Mouse (Mus musculus) brain, embryonic 18.5 days (tissue): ENCODE measurements at regions not wholly inside any gene's neighbourhood (a gene's known extent, or its start where the extent isn't known, plus 50 kb on each side); places are given as distances from the start of the nearest gene placed in this dataset.

Source experiments
- DNase-seq: peaks from one replicate; pipeline ENCODE4 v3.0.0-alpha.2; 2012; ENCODE audit warnings: low read depth, low spot score

DNA sequence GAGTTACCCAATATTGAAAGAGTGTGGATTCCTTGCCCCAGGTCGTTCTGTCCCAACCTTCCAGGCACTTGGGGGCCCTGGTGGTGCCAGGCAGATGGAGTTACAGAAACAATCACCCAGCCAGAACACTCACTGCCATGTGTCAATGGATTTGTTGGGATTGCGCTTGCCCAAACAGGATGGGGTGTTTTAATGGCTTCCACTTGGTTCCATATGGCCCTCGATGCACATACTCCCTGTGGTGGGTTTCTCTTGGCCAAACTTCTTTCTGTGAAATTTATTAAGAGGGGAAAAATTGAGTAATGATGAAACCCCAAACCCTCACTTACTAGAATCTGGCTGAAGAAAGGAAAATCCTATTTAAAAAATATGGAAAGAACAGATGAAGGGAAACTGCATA lies 146.8 kb downstream of the Spata18 start:
- no peak for DNase-seq

DNA sequence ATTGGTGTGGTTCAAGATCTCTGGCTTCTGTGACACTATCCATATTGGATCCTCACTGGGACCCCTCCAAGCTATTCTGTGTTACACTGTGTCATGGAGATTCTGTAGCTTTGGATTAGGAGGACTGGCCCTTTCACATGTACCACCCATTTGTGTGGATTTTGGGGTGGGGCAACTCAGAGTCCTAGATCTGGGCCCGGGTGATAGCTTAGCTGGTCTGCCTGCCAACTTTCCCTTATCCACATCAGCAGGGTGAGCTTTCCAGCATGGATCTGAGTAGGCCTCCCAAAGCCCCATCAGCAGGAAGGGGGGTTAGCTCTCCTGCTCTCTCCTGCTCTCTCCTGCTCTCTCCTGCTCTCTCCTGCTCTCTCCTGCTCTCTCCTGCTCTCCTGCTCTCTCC lies 152.3 kb downstream of the Spata18 start:
- DNase-seq: no peak

DNA sequence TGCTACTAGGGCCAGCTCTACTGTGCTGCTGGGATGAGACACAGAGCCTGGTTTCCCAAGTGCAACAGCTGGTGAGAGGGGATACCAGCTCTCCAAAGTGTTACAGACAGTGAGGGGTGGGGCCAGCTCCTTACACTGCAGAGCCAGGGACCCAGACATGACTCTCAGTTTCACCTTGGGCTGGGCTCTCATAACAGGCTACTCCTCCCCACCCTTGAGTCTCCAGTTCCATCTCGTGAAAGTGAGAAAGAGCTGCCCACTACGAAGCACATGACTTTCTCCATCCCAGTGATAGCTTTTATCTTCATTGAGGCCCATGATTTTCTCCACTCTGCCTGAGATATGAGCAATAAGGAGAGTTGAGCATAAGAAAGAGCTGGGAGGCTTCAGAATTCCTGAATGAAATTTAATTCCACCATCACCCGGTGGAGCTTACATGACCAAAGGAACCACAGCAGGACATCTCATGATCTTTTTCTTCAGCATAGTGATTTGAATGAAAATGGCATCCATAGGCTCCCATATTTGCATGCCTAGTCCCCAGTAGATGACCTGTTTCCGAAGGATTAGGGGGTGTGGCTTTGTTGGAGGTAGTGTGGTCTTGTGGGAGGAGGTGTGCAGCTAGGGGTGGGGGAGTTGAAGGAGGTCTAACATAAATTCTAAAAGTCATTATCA lies 153.5 kb downstream of the Spata18 start:
- no peak for DNase-seq

DNA sequence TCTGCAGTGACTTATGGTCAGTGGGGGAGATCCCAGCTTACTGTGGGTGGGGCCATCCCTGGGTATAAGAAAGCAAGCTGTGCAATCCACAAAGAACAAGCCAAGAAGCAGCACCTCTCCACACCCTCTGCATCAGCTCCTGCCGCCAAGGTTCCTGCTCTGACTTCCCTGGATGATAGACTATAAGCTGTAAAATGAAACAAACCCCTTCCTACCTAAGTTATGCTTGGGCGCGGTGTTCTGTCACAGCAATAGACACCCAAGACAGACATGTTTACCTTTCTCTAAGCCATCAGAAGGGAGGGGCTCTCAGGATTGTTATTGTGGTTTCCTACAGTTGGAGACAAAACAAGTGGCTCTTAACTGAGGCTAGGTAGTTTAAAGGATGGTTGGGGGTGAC lies 159.5 kb downstream of the Spata18 start:
- DNase-seq: no peak

DNA sequence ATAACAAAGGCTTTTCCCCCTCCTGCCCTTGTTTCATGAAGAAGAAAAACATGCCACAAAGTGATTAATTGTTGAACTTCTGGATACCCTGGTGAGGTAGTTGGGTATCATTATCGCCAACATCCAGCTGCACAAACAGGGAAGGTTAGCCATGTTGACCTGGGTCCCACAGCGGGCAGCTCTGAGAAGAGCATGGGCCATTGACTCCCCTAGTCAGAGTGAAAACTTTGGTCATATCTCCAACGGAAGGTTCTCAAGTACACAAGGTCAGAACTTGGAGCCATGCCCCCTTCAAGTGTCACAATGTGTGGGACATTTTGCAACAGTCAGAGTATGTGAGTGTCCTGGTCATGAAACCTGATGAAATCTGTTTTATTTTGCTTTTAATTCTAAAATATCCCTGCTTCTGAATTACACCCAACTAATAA lies 159.9 kb downstream of the Spata18 start:
- DNase-seq: no peak

DNA sequence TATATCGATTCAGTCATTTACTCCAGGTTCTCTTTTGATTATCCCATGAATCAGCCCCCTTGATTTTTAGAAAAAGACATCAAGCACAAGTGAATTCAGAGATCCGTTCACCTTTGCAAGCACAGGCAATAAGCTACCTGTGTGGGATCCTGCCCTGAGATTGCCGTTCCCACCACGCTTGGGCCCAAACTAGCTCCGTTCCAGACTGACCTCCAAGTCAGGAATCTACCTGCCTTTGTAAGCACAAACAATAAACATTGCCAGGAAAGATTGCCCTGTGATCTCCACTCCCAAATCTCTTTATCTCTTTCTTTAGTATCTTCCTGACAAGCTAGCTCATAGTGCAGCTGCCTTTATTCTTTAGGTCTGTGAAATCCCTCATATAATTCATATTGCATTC lies 164.6 kb downstream of the Spata18 start:
- no peak for DNase-seq

DNA sequence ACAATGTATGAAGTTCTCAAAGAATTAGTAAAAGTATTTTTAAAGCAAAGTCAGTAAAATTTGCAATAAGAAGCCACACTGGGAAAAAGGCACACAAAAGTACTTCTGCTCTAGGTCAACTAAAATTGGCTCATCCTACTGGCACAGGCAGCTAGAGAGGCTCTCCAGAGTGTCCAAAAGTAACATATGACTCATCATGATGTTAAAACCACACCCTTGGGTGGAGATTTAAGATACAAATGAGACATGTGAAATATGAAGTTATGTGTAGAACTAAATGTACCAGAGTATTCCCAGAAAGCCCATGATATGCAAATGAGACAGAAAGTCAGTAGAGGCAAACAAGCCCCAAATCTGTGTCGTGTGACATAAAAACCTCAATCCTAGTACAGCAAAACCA lies 166.0 kb downstream of the Spata18 start:
- no peak for DNase-seq

DNA sequence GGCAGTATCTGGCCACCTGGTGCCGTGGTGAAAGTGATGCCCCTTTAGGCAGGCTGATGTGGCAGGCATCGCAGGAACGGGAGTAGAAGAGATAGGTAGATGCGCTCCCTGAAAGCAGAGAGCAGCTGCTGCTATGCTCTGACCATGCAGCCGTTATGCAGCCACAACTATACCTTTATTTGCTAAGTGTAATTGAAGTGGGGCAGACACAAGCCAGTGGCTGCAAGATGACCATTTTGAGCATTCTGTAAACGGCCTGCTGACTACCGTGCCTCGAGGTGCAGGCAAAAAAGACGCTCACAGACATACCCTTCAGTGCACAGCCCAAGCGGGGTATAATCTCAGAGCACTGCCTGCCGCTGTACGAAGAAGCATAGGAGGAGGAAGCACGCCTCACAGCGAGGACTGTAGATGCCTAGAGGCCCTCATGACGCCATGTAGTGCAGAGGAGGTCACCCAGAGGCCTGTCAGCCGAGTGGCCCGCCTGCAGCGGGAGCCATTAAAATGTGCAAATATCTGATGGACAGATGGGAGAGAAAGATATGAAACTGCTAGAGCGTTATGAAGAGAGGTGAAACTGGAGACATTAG lies 170.9 kb downstream of the Spata18 start:
- DNase-seq: no peak

DNA sequence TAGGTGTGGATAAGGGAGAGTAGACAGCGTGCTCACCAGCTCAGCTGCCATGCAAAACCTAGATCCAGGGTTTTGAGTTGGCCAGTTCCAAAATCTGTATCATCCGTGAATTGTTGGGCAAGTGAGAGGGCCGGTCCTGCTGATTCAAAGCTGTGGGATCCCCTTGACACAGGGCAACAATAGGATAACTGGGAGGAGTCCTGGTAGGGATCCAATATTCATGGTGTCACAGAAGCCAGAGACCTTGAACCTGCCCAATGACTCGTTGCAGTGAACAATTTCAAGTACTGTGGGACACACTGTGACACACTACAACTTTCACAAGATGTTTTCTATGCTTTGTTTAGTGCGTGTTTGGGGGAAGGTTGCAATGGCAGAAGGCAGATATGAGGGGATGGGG lies 172.2 kb downstream of the Spata18 start:
- DNase-seq: no peak

DNA sequence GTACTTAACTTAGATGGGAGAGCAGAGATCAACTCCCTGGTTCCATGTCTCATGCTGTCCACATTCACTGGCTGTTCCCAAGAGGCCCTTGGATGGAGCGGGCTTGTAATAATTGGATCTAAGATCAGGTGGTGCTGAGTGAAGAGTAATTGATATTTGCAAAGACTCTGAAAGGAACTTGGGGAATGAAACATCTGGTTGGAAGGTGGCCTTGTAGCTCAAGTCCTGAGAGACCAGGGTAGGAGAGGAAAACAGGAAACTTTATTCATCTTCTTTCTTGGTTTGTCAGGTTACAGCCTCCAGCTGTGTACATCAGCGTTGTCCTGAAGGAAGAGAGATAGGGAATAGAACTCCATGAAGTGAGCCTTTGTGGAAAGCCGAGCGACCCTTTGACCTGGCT lies 175.8 kb downstream of the Spata18 start:
- no peak for DNase-seq

DNA sequence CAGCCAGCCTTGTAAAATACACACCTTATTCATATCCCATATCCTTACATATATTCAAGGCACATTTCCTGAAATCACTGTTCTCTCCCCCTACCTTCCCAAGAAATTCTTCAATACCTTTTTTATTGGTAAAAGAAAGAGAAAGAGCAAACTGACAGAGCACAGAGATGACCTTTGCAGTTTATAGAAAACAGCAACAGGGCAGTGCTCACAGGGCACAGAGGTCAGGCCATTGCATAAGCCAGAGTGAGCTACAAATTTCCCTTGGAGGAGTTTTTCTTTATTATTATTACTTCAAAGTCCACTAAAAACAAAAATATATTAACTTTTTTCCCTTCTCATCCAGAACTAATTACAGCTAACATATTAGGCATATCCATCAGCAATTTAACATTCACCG lies 182.5 kb downstream of the Spata18 start:
- DNase-seq: no peak

DNA sequence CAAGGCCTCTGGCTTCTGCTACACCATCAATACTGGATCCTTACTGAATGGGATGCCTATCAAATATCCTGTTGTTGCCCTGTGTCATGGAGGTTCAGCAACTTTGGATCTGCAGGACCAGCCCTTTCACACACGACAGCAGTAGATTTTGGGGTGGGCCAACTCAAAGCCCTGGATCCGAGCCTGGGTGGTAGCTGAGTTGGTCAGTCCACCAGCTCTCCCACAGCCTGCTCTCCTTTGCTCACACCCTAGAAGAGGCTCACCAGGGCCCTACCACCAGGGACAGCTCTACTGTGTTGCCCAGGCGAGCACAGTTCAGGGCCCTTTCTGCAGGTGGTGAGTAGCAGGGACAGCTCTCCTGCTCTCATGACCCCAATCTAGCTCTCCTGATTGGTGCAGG lies 192.6 kb downstream of the Spata18 start:
- no peak for DNase-seq

DNA sequence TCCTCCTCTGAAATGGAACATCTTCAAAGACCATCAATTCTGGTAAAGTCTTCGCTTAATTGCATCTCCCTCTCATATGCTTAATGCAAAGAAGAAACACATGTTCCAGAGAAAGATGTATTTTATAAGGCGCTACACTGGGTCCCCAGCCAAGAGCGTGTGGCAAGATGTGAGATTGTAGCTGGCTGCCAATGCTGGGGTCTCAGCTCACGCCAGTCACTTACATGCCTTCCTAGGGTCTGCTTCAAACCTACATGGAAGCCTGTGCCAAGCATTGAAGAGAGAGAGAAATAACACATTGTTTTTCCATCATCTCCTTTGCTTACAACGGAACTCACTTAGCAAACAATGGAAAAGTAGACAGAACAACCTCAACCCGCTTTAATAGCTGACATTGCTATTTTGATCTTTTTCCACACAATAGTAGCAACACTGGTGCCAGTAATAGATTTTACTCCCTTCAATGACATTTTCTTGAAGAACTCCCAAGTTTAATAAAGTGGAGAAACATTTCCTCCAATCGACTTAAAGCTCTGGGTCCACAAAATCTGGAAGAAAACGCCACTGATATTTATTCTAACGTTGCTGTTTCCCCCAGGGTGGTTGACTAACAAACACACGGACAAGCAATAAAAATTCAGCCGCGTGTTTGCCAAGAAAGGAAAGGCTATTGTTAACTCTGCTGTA lies 195.1 kb downstream of the Spata18 start:
- DNase-seq: no peak

DNA sequence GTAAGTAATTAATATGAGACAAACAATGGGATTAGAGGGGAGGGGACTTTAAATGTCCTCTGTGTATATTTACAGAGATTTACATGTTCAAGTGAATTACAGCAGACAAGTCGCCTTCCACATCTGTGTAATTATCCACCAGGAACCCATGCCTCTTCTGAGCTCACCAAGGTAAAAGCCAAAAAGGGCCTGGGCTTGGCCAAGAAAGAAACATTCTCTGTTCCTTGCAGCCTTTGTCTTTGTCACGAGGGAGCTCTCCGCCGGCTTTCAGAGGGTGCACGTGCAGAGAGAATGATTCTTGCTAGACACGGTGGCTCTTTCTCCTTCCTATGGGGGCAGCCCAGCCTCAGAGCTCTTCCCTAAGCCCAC lies 195.6 kb downstream of the Spata18 start:
- DNase-seq: no peak

DNA sequence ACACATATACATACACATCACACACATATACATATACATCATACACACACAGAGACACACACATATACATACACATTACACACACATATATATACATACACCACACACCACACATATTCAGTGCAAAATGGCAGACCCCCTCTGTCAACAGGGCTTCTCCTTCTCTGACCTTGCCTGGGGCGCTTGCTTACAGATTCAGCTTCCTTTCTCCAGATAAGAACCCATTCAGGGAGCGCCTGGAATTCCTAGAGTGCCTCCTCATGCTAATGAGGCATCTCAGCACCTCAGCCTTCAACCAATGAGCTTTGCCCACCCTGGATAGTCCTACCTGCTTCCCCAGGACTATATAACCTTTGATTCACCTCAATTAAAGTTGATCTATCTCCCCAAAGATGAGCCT lies 200.3 kb downstream of the Spata18 start:
- DNase-seq: no peak

DNA sequence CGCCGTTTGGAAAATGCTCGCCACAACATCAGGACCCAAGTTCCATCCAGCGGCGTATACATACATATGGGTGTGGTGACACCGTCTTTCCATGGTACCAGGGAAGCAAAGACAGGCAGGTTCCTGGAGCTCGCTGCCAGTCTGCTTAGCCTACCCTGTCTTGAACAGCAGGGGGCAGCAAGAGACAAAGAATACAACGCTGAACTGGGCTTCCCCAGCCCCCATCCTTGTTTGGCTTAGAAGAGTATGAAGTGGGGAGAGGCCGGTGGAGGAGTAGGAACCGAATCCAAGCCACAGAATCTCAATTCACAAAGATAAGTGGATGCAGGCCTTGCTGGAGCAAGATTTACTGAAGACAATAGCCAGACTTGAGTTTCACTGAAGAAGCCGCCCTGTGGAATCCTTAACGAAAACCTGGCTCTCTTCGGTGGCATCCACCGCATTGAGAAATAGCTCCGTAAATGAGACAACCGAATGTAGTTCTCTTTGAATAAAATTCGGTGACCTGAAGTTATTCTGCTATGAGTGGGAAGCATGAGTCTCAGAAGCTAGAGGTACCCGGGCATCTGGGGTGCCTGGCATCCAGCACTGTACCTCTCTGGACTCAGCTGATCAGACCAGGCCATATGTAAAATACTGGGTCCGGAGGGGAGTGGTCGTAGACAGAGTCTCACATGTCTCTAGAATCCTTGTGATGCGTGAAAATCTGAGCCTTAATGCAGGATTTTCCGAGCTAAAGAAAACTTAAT lies 203.0 kb downstream of the Spata18 start:
- peak; percentile 83 for DNase-seq

DNA sequence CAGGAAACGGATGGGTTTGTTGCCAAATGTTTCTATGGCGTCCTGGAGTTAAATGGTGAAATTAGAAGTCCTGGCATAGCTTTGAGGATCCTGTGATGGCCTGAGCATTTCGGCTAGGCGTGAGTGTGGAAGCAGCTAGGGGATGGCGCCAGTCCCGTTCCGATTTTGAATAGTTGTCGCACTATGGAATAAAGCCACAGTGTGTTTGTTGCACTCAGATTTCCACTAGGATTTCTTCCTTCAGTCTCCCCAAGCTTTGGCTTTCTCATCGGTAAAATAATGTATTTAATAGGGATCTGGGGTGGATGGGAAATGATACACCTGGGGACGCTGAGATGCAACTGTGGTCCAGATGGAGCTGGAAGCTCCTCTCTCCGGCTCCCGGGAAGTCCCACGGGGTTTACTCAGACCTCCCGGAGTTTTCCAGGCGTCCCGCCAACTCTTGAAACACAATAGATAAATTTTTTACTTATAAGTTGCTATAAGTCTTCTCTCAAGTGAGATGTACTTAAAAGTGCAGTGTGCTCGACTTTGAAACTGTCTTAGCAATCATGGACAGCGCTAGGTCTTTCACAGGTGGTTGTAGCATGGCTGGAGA lies 203.7 kb downstream of the Spata18 start:
- DNase-seq: no peak

DNA sequence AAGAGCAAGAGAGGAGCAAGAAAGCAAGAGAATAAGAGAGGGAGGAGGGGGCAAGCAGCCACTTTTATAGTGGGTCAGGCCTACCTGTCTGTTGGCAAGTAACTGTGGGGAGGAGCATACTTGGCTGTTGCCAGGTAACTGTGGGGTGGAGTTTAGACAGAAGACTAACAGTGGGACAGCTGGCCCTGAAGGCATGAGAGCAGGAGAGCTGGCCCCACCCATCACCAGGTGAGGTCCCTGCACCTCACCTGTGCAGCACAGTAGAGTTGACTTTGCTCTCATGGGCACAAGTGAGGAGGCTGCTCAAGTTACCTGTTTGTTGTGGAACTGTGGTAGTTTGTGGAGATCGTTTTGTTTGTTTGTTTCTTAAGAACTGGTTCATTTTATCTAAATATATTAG lies 208.1 kb downstream of the Spata18 start:
- no peak for DNase-seq

DNA sequence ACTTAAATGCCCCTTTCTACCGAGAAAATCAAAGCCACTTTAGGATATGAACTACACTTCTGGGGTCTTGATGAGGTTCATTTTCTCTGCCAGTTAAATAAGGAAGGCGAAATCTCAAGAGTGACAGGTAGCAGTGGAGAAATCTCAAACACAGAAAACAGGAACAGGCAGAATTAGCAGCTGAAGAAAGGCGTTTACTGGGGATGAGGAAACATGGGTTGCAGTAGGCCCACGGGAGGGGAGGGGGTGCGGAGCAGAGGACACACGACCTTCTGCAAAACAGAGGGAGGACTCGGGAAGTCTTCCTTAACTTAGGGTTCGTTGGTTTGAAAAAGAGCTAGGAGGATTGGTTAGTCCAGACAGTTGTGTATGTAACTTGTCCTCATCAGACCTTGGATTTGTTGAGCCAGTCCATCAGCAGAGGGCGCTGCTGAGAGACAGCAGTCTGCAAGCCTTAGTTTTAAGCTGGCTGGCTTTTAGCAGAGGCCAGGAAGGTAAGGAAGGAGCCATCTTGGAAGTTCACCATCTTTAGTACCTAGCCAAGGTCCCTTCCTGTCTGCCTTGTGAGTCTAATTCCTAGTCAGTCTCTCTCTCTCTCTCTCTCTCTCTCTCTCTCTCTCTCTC lies 204.0 kb downstream of the Usp46 start:
- DNase-seq: no peak

DNA sequence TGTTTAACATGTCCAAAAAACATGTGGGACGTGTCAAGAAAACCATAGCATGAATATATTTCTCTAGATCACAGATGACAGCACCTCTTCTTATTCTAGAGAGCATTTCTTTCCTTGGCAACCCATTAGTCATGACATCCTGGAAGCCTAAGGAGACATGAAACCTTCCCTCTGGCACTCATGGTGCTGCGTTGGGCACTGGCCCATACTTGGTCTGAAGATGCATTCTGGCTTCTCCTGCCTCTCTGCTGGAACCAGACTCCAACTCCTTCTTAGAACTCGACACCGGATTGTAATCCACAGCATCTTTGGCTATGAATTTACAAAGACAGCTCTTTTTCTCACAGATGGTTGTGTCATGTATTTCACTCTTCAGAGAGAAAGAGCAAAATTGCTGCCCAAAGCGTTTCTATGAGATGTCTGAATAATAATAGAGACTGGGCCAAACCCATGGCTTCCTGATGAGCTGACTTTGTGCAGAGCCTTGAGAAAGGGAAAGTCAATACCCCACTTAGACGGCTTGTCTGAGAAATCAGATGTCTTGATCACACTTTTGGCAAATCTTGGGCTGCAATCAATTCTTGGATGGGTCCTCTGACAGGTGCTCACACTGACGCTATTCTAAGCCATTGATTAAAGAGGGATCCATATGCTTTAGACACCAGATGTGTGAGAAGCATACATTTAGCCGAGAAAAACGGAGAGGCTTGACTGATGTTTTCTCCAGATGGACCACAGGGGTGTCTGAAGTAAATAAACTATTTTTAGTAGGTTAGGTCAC lies 195.4 kb downstream of the Usp46 start:
- no peak for DNase-seq

DNA sequence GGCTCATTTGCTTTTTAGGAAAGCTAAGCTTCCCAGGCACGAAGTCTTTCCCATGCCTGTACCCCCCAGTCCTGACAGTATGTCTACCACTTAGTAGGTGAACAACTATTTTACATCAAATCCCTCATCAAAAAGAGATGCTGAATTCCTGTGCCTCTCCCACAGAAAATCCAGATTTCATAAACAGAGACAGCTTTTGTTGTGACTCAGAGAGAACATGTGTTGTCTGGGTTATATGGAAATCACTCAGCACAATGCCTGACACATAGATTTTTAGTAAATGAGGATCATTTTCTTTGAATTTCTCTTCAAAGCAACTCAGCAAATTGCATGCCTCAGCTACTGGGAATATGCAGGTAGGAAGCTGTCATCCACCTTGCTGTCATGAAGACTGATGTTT lies 193.5 kb downstream of the Usp46 start:
- DNase-seq: no peak
